ENCODE assay signal across 22 mouse cellular contexts in genomic region chr6:93087329-93087728, GRCm38 (mm10).
A peak's percentile ranks its signal among the peaks of the same experiment; 100 is the strongest.
DNase-seq lines count a peak whose midpoint lies in the region; ATAC-seq and TF ChIP-seq lines count a peak whose summit lies in the region.
"Had no signal": no experiment of that assay in that cellular context is flagged by ENCODE, and none has a peak within 500 bp of the region (broad histone marks: within the 10 kb centered on the region; RNA-seq: fewer than 3 reads in every experiment).

No protein-coding gene starts in this region.

- no peak overlapping the region for H3K9ac ChIP-seq in kidney, embryonic 14.5 days (ENCODE audit: low read depth, low read length)
- H3K9ac ChIP-seq in intestine, postnatal 0 days (ENCODE audit: low read depth, low read length) = no peak overlapping the region
- H3K9ac ChIP-seq: forebrain, embryonic 13.5 days; heart, embryonic 15.5 days; hindbrain, embryonic 15.5 days; stomach, embryonic 15.5 days had no signal

- no peak overlapping the region for H3K27ac ChIP-seq in kidney, embryonic 14.5 days (ENCODE audit: low read depth, low read length)
- no peak overlapping the region for H3K27ac ChIP-seq in intestine, postnatal 0 days (ENCODE audit: low read depth, low read length)
- H3K27ac ChIP-seq: forebrain, embryonic 13.5 days; heart, embryonic 15.5 days; hindbrain, embryonic 15.5 days; stomach, embryonic 15.5 days had no signal

- H3K9me3 ChIP-seq in kidney, embryonic 14.5 days (ENCODE audit: control insufficient read depth, low read length) = no peaks in the 10 kb centered on the region
- no peaks in the 10 kb centered on the region for H3K9me3 ChIP-seq in intestine, postnatal 0 days (ENCODE audit: control insufficient read depth)
- H3K9me3 ChIP-seq: forebrain, embryonic 13.5 days; heart, embryonic 15.5 days; hindbrain, embryonic 15.5 days; stomach, embryonic 15.5 days had no signal

- H3K4me3 ChIP-seq in kidney, embryonic 14.5 days (ENCODE audit: low read length) = no peak overlapping the region
- no peak overlapping the region for H3K4me3 ChIP-seq in intestine, postnatal 0 days (ENCODE audit: low read depth, low read length)
- H3K4me3 ChIP-seq: erythroblast, embryonic 14.5 days; forebrain, embryonic 13.5 days; heart, embryonic 15.5 days; hindbrain, embryonic 15.5 days; stomach, embryonic 15.5 days had no signal

- H3K4me2 ChIP-seq in kidney, embryonic 14.5 days (replicated peaks; ENCODE audit: low read depth, low read length) = no peak overlapping the region
- H3K4me2 ChIP-seq in intestine, postnatal 0 days (replicated peaks; ENCODE audit: low read depth) = no peak overlapping the region
- H3K4me2 ChIP-seq: forebrain, embryonic 13.5 days; heart, embryonic 15.5 days; hindbrain, embryonic 15.5 days; midbrain, embryonic 11.5 days; stomach, embryonic 15.5 days had no signal

- H3K27me3 ChIP-seq in kidney, embryonic 14.5 days (ENCODE audit: control insufficient read depth, insufficient read depth, low read length) = no peaks in the 10 kb centered on the region
- H3K27me3 ChIP-seq in intestine, postnatal 0 days (replicated peaks; ENCODE audit: control insufficient read depth, insufficient read depth, low read length) = no peaks in the 10 kb centered on the region
- H3K27me3 ChIP-seq: forebrain, embryonic 13.5 days; heart, embryonic 15.5 days; hindbrain, embryonic 15.5 days; stomach, embryonic 15.5 days had no signal

- H3K36me3 ChIP-seq in kidney, embryonic 14.5 days (ENCODE audit: control insufficient read depth, insufficient read depth, low read length) = no peaks in the 10 kb centered on the region
- H3K36me3 ChIP-seq in intestine, postnatal 0 days (ENCODE audit: control insufficient read depth, insufficient read depth) = no peaks in the 10 kb centered on the region
- H3K36me3 ChIP-seq: heart, embryonic 15.5 days; hindbrain, embryonic 15.5 days; stomach, embryonic 15.5 days had no signal

- no peak for ATAC-seq in kidney, embryonic 14.5 days (ENCODE audit: low FRiP score, low TSS enrichment)
- ATAC-seq in intestine, postnatal 0 days = no peak
- ATAC-seq: forebrain, embryonic 13.5 days; intestine, embryonic 16.5 days; lung, postnatal 0 days had no signal

- no peak for TF ChIP-seq CTCF in intestine, postnatal 0 days (IDR thresholded peaks at IDR 0.05; ENCODE audit: low read depth)

- 88% methylated on average over 2 of the region's 2 CpGs for WGBS in kidney, embryonic 14.5 days
- 80% methylated on average over 2 of the region's 2 CpGs for WGBS in intestine, postnatal 0 days

- H3K4me1 ChIP-seq in kidney, embryonic 14.5 days (ENCODE audit: control insufficient read depth, insufficient read depth, low read length) = 0 out of 2 replicates have a peak, but pooled peaks cover under 1% of the 10 kb centered on the region
- no peaks in the 10 kb centered on the region for H3K4me1 ChIP-seq in intestine, postnatal 0 days (replicated peaks; ENCODE audit: control insufficient read depth, insufficient read depth, low read length)
- H3K4me1 ChIP-seq: forebrain, embryonic 13.5 days; heart, embryonic 15.5 days; hindbrain, embryonic 15.5 days; stomach, embryonic 15.5 days had no signal

- DNase-seq in cerebellum, postnatal 14 days = peak; percentile 16 to 40
- no peak for DNase-seq in cerebellum, postnatal 36 days
- DNase-seq in kidney, adult 9 months = peak; percentile 92
- DNase-seq in right cerebral cortex, postnatal 4 days = peak; percentile 22
- DNase-seq in right cerebral cortex, postnatal 14 days = no peak
- DNase-seq: B cell, adult 2 months; cerebellum, postnatal 25 days; gastrocnemius, postnatal 14 days; heart, postnatal 4 days; liver; retina, postnatal 1 day; thymus, adult 2 months had no signal

Comparison
In these comparisons a context has a peak if more than half of its experiments do, and no peak if none do; other contexts are left out.
1. DNase-seq: peak in cerebellum, postnatal 14 days (2 of 2), kidney, adult 9 months (single experiment) and right cerebral cortex, postnatal 4 days (single experiment); none in cerebellum, postnatal 36 days (0 of 2) and right cerebral cortex, postnatal 14 days (single experiment).